Mouse (Mus musculus) MEL (cell line): Measurements from ENCODE around the gene Psmd2. TPM values are rescaled to one million over a fixed set of nuclear protein-coding genes. Genes with fewer than 3 reads are reported as not detected.

Source experiments
- DNase-seq: peaks from one replicate; pipeline ENCODE4 v3.0.0; 2011; ENCODE audit warnings: low read depth, low spot score
- H3K27ac ChIP-seq: 2 replicates; pipeline ENCODE4 v1.5.1; 2012; ENCODE audit warnings: low read depth, mild to moderate bottlenecking, control low read depth, low read length, moderate library complexity; ENCODE audit not compliant: control insufficient read depth
- H3K27me3 ChIP-seq, 2 experiments: fragments of 150-350 bp in 1 of 2; sonication (generic) in 1 of 2; 2 replicates each; pipeline ENCODE4 v1.6.1; 2012; ENCODE audit warnings: low read length in 2 of 2, mild to moderate bottlenecking in 2 of 2, improper control_type of control experiment in 1 of 2, moderate library complexity in 1 of 2; ENCODE audit not compliant: insufficient read depth in 2 of 2, control insufficient read depth in 1 of 2
- H3K36me3 ChIP-seq, 2 experiments: 2 replicates each; pipeline ENCODE4 v1.6.1; 2012 to 2014; ENCODE audit warnings: low read length in 2 of 2, improper control_type of control experiment in 1 of 2, inconsistent platforms in 1 of 2, mild to moderate bottlenecking in 1 of 2; ENCODE audit not compliant: insufficient read depth in 2 of 2, control insufficient read depth in 1 of 2
- H3K4me1 ChIP-seq, 2 experiments: fragments of 150-350 bp in 1 of 2; sonication (generic) in 1 of 2; 2 replicates each; pipeline ENCODE4 v1.6.1; 2012; ENCODE audit warnings: low read length in 2 of 2, improper control_type of control experiment in 1 of 2, mild to moderate bottlenecking in 1 of 2; ENCODE audit not compliant: insufficient read depth in 2 of 2, control insufficient read depth in 1 of 2
- H3K4me3 ChIP-seq, 2 experiments: fragments of 150-350 bp in 1 of 2; sonication (generic) in 1 of 2; 2 replicates each; pipeline ENCODE4 v1.5.1; 2012; ENCODE audit warnings: low read depth in 2 of 2, low read length in 2 of 2, mild to moderate bottlenecking in 2 of 2, moderate library complexity in 2 of 2, control low read depth in 1 of 2, improper control_type of control experiment in 1 of 2; ENCODE audit not compliant: control insufficient read depth in 1 of 2, insufficient read depth in 1 of 2
- H3K79me2 ChIP-seq: 2 replicates; pipeline ENCODE4 v1.6.1; 2012; ENCODE audit warnings: mild to moderate bottlenecking, low read length, moderate library complexity; ENCODE audit not compliant: control insufficient read depth, poor library complexity, insufficient read depth
- H3K9ac ChIP-seq: 2 replicates; pipeline ENCODE4 v1.6.1; 2012; ENCODE audit warnings: low read depth, mild to moderate bottlenecking, control low read depth, low read length, moderate library complexity; ENCODE audit not compliant: control insufficient read depth, poor library complexity, severe bottlenecking
- H3K9me3 ChIP-seq: fragments of 150-350 bp; sonication (generic); replicated peaks from 2 replicates; pipeline ENCODE4 v1.6.1; 2012; ENCODE audit warnings: mild to moderate bottlenecking, low read length, improper control_type of control experiment, moderate library complexity; ENCODE audit not compliant: insufficient read depth
- BHLHE40 ChIP-seq: IDR thresholded peaks from 2 replicates; pipeline ENCODE4 v1.6.1; 2012; ENCODE audit warnings: low read depth, mild to moderate bottlenecking, inconsistent platforms, low read length, improper control_type of control experiment, borderline replicate concordance
- E2F4 ChIP-seq: IDR thresholded peaks from 2 replicates; pipeline ENCODE4 v1.6.1; 2011; ENCODE audit warnings: low read depth, low read length, improper control_type of control experiment, borderline replicate concordance
- ELF1 ChIP-seq: IDR thresholded peaks from 2 replicates; pipeline ENCODE4 v1.6.1; 2014; ENCODE audit warnings: low read depth, mild to moderate bottlenecking, inconsistent platforms, low read length, improper control_type of control experiment, moderate library complexity
- EP300 ChIP-seq, 2 experiments: IDR thresholded peaks; 2 replicates each; pipeline ENCODE4 v1.6.1; 2011; ENCODE audit warnings: improper control_type of control experiment in 2 of 2, low read length in 2 of 2, low read depth in 1 of 2, mild to moderate bottlenecking in 1 of 2
- ETS1 ChIP-seq: IDR thresholded peaks from 2 replicates; pipeline ENCODE4 v1.6.1; 2012; ENCODE audit warnings: low read depth, mild to moderate bottlenecking, inconsistent platforms, low read length, improper control_type of control experiment, moderate library complexity
- GABPA ChIP-seq: IDR thresholded peaks from 2 replicates; pipeline ENCODE4 v1.6.1; 2012; ENCODE audit warnings: low read depth, mild to moderate bottlenecking, inconsistent platforms, low read length, improper control_type of control experiment, moderate library complexity
- HCFC1 ChIP-seq: IDR thresholded peaks from 2 replicates; pipeline ENCODE4 v1.6.1; 2012; ENCODE audit warnings: low read depth, mild to moderate bottlenecking, inconsistent platforms, low read length, improper control_type of control experiment, moderate library complexity
- JUND ChIP-seq: IDR thresholded peaks from 2 replicates; pipeline ENCODE4 v1.6.1; 2011; ENCODE audit warnings: low read depth, mild to moderate bottlenecking, improper control_type of control experiment, low read length
- KAT2A ChIP-seq: conservative IDR thresholded peaks from 2 replicates; pipeline ENCODE4 v1.6.1; 2012; ENCODE audit warnings: low read depth, low read length, improper control_type of control experiment, inconsistent platforms
- MAX ChIP-seq: IDR thresholded peaks from 2 replicates; pipeline ENCODE4 v1.6.1; 2011; ENCODE audit warnings: low read length, improper control_type of control experiment
- MAZ ChIP-seq: IDR thresholded peaks from 2 replicates; pipeline ENCODE4 v1.6.1; 2012; ENCODE audit warnings: low read depth, mild to moderate bottlenecking, inconsistent platforms, low read length, improper control_type of control experiment
- MXI1 ChIP-seq: IDR thresholded peaks from 2 replicates; pipeline ENCODE4 v1.6.1; 2011; ENCODE audit warnings: mild to moderate bottlenecking, low read depth, low read length, improper control_type of control experiment
- MYC ChIP-seq: IDR thresholded peaks from 2 replicates; pipeline ENCODE4 v1.6.1; 2011; ENCODE audit warnings: low read depth, mild to moderate bottlenecking, low read length, improper control_type of control experiment, moderate library complexity
- NELFE ChIP-seq: IDR thresholded peaks from 2 replicates; pipeline ENCODE4 v1.6.1; 2011; ENCODE audit warnings: low read depth, low read length, improper control_type of control experiment
- POLR2A ChIP-seq, 2 experiments: IDR thresholded peaks; 2 replicates each; pipeline ENCODE4 v1.6.1; 2011 to 2012; ENCODE audit warnings: low read length in 2 of 2, mild to moderate bottlenecking in 2 of 2, control low read depth in 1 of 2, improper control_type of control experiment in 1 of 2, low read depth in 1 of 2, moderate library complexity in 1 of 2; ENCODE audit not compliant: control insufficient read depth in 1 of 2, insufficient read depth in 1 of 2, poor library complexity in 1 of 2
- RAD21 ChIP-seq: IDR thresholded peaks from 2 replicates; pipeline ENCODE4 v1.6.1; 2011; ENCODE audit warnings: mild to moderate bottlenecking, low read depth, low read length, improper control_type of control experiment
- SIN3A ChIP-seq: IDR thresholded peaks from 2 replicates; pipeline ENCODE4 v1.6.1; 2012; ENCODE audit warnings: low read length, improper control_type of control experiment, inconsistent platforms
- SMC3 ChIP-seq: IDR thresholded peaks from 2 replicates; pipeline ENCODE4 v1.6.1; 2011; ENCODE audit warnings: low read depth, low read length, improper control_type of control experiment
- TCF12 ChIP-seq: IDR thresholded peaks from 2 replicates; pipeline ENCODE4 v1.6.1; 2014; ENCODE audit warnings: low read depth, mild to moderate bottlenecking, inconsistent platforms, low read length, improper control_type of control experiment, moderate library complexity
- USF1 ChIP-seq: IDR thresholded peaks from 2 replicates; pipeline ENCODE4 v1.6.1; 2014; ENCODE audit warnings: low read depth, mild to moderate bottlenecking, inconsistent platforms, low read length, improper control_type of control experiment, moderate library complexity
- USF2 ChIP-seq, 2 experiments: IDR thresholded peaks; 2 replicates each; pipeline ENCODE4 v1.6.1; 2011 to 2012; ENCODE audit warnings: improper control_type of control experiment in 2 of 2, low read length in 2 of 2, borderline replicate concordance in 1 of 2, inconsistent platforms in 1 of 2, low read depth in 1 of 2, mild to moderate bottlenecking in 1 of 2; ENCODE audit not compliant: insufficient read depth in 1 of 2
- ZC3H11A ChIP-seq: IDR thresholded peaks from 2 replicates; pipeline ENCODE4 v1.6.1; 2012; ENCODE audit warnings: low read depth, mild to moderate bottlenecking, inconsistent platforms, low read length, improper control_type of control experiment
- ZMIZ1 ChIP-seq: IDR thresholded peaks from 2 replicates; pipeline ENCODE4 v1.6.1; 2012; ENCODE audit warnings: low read depth, mild to moderate bottlenecking, inconsistent platforms, low read length, improper control_type of control experiment, moderate library complexity
- ZNF384 ChIP-seq: IDR thresholded peaks from 2 replicates; pipeline ENCODE4 v1.6.1; 2012; ENCODE audit warnings: low read depth, mild to moderate bottlenecking, inconsistent platforms, low read length, improper control_type of control experiment
- polyA plus RNA-seq, 2 experiments: library from polyadenylated mRNA; stranded (reverse) in 1 of 2; unstranded in 1 of 2; fragments of >175 nt in 1 of 2; fragments of >200 nt in 1 of 2; gene quantifications; 2 replicates each; pipeline versions ENCODE4 v1.2.1 to v1.2.4; 2012; ENCODE audit warnings: low replicate concordance in 2 of 2, low read depth in 1 of 2; ENCODE audit not compliant: insufficient read length in 2 of 2, insufficient read depth in 1 of 2, missing spikeins in 1 of 2
- total RNA-seq: library from RNA; depleted of rRNA; stranded (reverse); fragments of 300-350 nt; gene quantifications from 2 replicates; pipeline ENCODE4 v1.2.3, GENCODE M21; 2012

Psmd2 gene
- total and polyA plus RNA-seq, 3 experiments: 81.9 to 432 (median 262) TPM

DNA sequence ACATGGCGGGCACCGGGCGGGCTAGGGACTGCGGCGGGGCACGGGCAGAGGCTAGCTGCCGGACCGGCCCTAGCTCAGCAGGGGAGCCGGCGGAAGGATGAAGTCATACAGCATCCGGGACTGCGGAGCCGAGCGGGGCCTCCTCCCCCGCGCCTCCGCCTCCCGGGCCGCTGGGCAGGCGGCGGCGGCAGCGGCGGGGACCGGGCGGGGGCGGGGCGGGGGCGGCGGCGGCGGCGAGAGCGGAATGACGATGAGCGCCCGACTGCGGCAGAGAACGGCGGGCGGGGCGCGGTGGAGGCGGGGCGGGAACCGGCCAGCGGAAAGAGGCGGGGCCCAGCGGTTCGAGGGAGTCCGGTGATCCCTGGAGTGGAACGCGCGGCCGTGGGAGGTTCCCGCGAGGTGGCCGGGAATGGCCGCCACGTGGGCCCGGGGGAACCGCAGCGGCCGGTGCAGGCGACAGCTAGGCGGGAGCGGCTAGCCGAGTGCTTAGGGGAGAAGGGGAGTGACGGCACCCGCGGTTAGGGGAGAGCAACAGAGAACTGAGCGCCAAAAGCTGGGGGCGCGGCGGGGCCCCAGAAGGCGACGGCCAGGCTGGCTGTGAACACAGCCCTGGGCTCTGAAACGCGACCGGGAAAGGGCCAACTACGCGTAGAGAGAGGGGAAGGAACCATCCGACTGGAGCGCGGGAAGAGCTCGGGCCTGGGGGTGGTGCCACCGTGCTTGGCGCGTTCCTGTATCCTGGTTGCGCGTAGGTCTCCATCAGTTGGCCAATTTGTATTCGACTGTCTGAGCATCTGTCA is 30.1 kb upstream of the Psmd2 start, which contains the start of gene Camk2n2:
Gene Camk2n2 (minus strand): TSS at position 97 of the 800 bp plus-strand sequence.
- DNase-seq: peak; percentile 79
- TF ChIP-seq POLR2A (IDR thresholded peaks at IDR 0.05; ENCODE audit: control insufficient read depth in 1 of 2, insufficient read depth in 1 of 2, low read depth in 1 of 2, low read length in 2 of 2, poor library complexity in 1 of 2) (peak in 1 of 2 experiments; percentile 59; a peak in 2 of 4 replicates), MXI1 (peak; percentile 37; the same call in 1 of the 2 replicates), USF2 (IDR thresholded peaks at IDR 0.05; ENCODE audit: borderline replicate concordance in 1 of 2, insufficient read depth in 1 of 2, low read depth in 1 of 2, low read length in 2 of 2) (no peak), ZMIZ1 (0 out of 2 replicates have a peak, but pooled peaks have one; percentile 20), ZNF384 (no peak), USF1 (no peak), MAX (peak; percentile 45; the same call in 1 of the 2 replicates), E2F4 (peak; percentile 76; the same call in 1 of the 2 replicates), NELFE (peak; percentile 25; the same call in 1 of the 2 replicates), EP300 (IDR thresholded peaks at IDR 0.05; ENCODE audit: low read depth in 1 of 2, low read length in 2 of 2) (no peak), TCF12 (peak; percentile 22; the same call in 1 of the 2 replicates), SIN3A (0 out of 2 replicates have a peak, but pooled peaks have one; percentile 37)
- no peaks in the 10 kb centered on the region; a peak in 1 of 4 replicates for H3K27me3 ChIP-seq

DNA sequence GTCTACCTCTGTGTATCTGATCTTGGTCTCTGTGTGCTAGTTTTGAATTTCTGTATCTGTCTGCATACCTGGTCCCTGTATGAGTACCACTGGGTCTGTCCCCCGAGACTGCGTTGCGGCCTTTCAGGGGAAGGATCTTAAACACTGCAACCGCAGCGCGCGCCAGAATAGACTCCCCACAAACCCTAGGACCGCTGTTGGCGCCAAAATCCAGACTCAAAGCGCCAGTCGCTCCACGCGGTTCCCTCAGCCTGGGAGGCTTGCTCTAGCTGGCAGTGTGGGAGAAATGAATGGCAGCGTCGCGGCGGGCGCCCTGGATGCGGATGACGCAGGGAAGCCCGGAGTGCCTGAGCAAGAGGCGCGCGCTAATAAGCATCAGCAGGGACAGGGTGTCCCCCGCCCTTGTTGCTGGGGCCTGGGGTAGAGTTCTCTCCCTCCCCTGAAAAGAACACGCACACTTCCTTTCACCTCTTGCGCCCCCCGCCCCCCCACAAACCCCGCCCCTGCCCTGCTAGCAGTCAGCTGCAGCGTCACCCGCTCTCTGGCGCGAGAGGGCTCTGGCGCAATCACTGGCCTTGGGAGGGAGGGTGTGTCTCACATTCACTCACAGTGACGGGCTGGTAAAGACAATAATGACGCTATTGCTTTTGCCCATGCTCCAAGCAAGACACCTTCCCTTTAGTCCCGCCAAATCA is 29.3 kb upstream of the Psmd2 start:
- peak overlapping the region; percentile 81 for H3K27ac ChIP-seq
- H3K4me1 ChIP-seq: peaks cover 0 to 11% of the 10 kb centered on the region in 2 experiments; a peak in 2 of 4 replicates
- peak overlapping the region; percentile 92 for H3K9ac ChIP-seq
- H3K79me2 ChIP-seq: peaks cover 4% of the 10 kb centered on the region; the same call in 1 of the 2 replicates
- H3K9me3 ChIP-seq: no peaks in the 10 kb centered on the region
- DNase-seq: peak; percentile 90
- peak overlapping the region; percentile 53 to 83 for H3K4me3 ChIP-seq
- peaks cover 0 to 13% of the 10 kb centered on the region in 2 experiments; a peak in 2 of 4 replicates for H3K36me3 ChIP-seq
- no peaks in the 10 kb centered on the region; a peak in 1 of 4 replicates for H3K27me3 ChIP-seq
- no peak for TF ChIP-seq BHLHE40
- peak; percentile 44 to 49; a peak in 2 of 4 replicates for TF ChIP-seq POLR2A (IDR thresholded peaks at IDR 0.05; ENCODE audit: control insufficient read depth in 1 of 2, insufficient read depth in 1 of 2, low read depth in 1 of 2, low read length in 2 of 2, poor library complexity in 1 of 2)
- peak; percentile 83 for TF ChIP-seq ETS1
- TF ChIP-seq ZMIZ1: peak; percentile 41; the same call in 1 of the 2 replicates
- TF ChIP-seq MXI1: peak; percentile 62
- no peak for TF ChIP-seq RAD21
- TF ChIP-seq JUND: no peak
- no peak for TF ChIP-seq SMC3
- peak; percentile 96 for TF ChIP-seq MAZ
- TF ChIP-seq HCFC1: peak; percentile 52
- no peak for TF ChIP-seq GABPA
- TF ChIP-seq MYC: 0 out of 2 replicates have a peak, but pooled peaks have one; percentile 22
- TF ChIP-seq ELF1: no peak
- TF ChIP-seq MAX: peak; percentile 66
- TF ChIP-seq ZC3H11A: 0 out of 2 replicates have a peak, but pooled peaks have one; percentile 2
- no peak for TF ChIP-seq KAT2A
- peak; percentile 58 for TF ChIP-seq NELFE
- no peak for TF ChIP-seq ZNF384
- TF ChIP-seq SIN3A: peak; percentile 58
- 0 out of 2 replicates have a peak, but pooled peaks have one; percentile 8 for TF ChIP-seq TCF12
- TF ChIP-seq E2F4: peak; percentile 54
- no peak for TF ChIP-seq USF2 (IDR thresholded peaks at IDR 0.05; ENCODE audit: borderline replicate concordance in 1 of 2, insufficient read depth in 1 of 2, low read depth in 1 of 2, low read length in 2 of 2)

More for the DNA sequence above, 30.1 kb upstream of the Psmd2 start, which contains the start of gene Camk2n2:
- Histone ChIP-seq H3K4me3 (peak within 1 kb of the TSS; percentile 61 to 83), H3K27ac (peak within 1 kb of the TSS; percentile 81), H3K9me3 (no peaks in the 10 kb centered on the region), H3K9ac (peak within 1 kb of the TSS; percentile 92), H3K79me2 (peaks cover 4% of the 10 kb centered on the region; the same call in 1 of the 2 replicates), H3K4me1 (peaks cover 0 to 11% of the 10 kb centered on the region in 2 experiments; a peak in 2 of 4 replicates), H3K36me3 (peaks cover 0 to 13% of the 10 kb centered on the region in 2 experiments; a peak in 2 of 4 replicates)
